Mouse (Mus musculus) thymus, postnatal 4 days (tissue): ENCODE results near the gene Tuba3a.
A peak's percentile ranks its signal among the peaks of the same experiment; 100 is the strongest.

Experiments
- DNase-seq: peaks from one replicate; pipeline ENCODE4 v3.0.0; 2021

The Tuba3a gene

GRCm38 (mm10) chr6:125285890-125286289 lies at the start of gene Tuba3a:
Gene Tuba3a (minus strand): TSS chr6:125286042.
- DNase-seq = no peak

GRCm38 (mm10) chr6:125334356-125334755 lies 48.5 kb upstream of the Tuba3a start:
- no peak for DNase-seq

- DNase-seq = no peak
These were observed 47.5 kb upstream of the Tuba3a start for GRCm38 (mm10) chr6:125333112-125333899.

- DNase-seq = peak; percentile 79
These were observed 44.9 kb upstream of the Tuba3a start for GRCm38 (mm10) chr6:125330626-125331326.

GRCm38 (mm10) chr6:125328243-125328642 lies 42.4 kb upstream of the Tuba3a start:
- peak; percentile 79 for DNase-seq

- no peak for DNase-seq
These were observed 39.5 kb upstream of the Tuba3a start for GRCm38 (mm10) chr6:125325337-125325736.

GRCm38 (mm10) chr6:125323547-125323946 lies 37.7 kb upstream of the Tuba3a start:
- no peak for DNase-seq

GRCm38 (mm10) chr6:125322794-125323193 lies 37.0 kb upstream of the Tuba3a start:
- no peak for DNase-seq

GRCm38 (mm10) chr6:125321114-125321855 lies 35.4 kb upstream of the Tuba3a start:
- DNase-seq = peak; percentile 14

- no peak for DNase-seq
These were observed 34.5 kb upstream of the Tuba3a start, which contains the start of gene Scnn1a for GRCm38 (mm10) chr6:125320323-125320722. Gene Scnn1a (plus strand): TSS chr6:125320659.

GRCm38 (mm10) chr6:125319919-125320296 lies 34.1 kb upstream of the Tuba3a start:
- DNase-seq = no peak

- no peak for DNase-seq
These were observed 33.4 kb upstream of the Tuba3a start for GRCm38 (mm10) chr6:125318981-125319918.

GRCm38 (mm10) chr6:125317077-125317476 lies 31.2 kb upstream of the Tuba3a start:
- DNase-seq = no peak

- DNase-seq = no peak
These were observed 28.9 kb upstream of the Tuba3a start for GRCm38 (mm10) chr6:125314746-125315145.

- no peak for DNase-seq
These were observed 28.4 kb upstream of the Tuba3a start for GRCm38 (mm10) chr6:125314231-125314563.

- peak; percentile 61 for DNase-seq
These were observed 27.8 kb upstream of the Tuba3a start, which contains the start of gene Ltbr for GRCm38 (mm10) chr6:125313546-125314230. Gene Ltbr (minus strand): TSS chr6:125313885.

GRCm38 (mm10) chr6:125312581-125313355 lies 26.9 kb upstream of the Tuba3a start:
- DNase-seq = no peak

GRCm38 (mm10) chr6:125312171-125312570 lies 26.3 kb upstream of the Tuba3a start:
- no peak for DNase-seq

GRCm38 (mm10) chr6:125309406-125309805 lies 23.6 kb upstream of the Tuba3a start:
- no peak for DNase-seq

- DNase-seq = no peak
These were observed 23.1 kb upstream of the Tuba3a start for GRCm38 (mm10) chr6:125308921-125309320.

GRCm38 (mm10) chr6:125307091-125307490 lies 21.2 kb upstream of the Tuba3a start:
- no peak for DNase-seq
